Mouse (Mus musculus): ENCODE measurements at regions not wholly inside any gene's neighbourhood (a gene's known extent, or its start where the extent isn't known, plus 50 kb on each side); places are given as distances from the start of the nearest gene placed in this dataset.

DNA sequence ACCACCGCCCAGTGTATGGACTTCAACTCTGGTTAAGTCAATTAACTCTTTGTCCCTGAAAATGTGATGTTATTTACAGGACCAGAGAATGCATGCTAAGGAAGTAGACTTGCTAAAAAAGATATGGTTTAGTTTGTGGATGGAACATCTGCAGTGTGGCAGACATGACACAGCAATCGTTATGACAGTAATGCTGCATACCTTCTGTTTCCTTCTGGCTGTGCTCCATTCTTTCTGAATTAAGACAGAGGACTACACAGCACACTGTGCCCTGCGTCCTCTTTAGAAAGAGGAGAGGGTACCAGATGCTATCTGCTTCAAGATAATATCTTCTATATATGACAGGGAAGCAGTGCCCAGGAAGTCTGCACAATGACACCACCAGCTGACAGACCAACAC, 146.6 kb upstream of the Rbms1 start:
- no peak overlapping the region for H3K4me2 ChIP-seq (ENCODE audit: low read depth)
- H3K4me1 ChIP-seq (replicated peaks; ENCODE audit: control insufficient read depth in 2 of 2, insufficient read depth in 2 of 2, low read length in 1 of 2): peaks cover 0 to 3% of the 10 kb centered on the region in 2 experiments; a peak in 1 of 4 replicates
- TF ChIP-seq CTCF (IDR thresholded peaks at IDR 0.05; ENCODE audit: low read depth) (no peak), EP300 (IDR thresholded peaks at IDR 0.05; ENCODE audit: low read depth) (no peak)
- H3K36me3 ChIP-seq (replicated peaks; ENCODE audit: control insufficient read depth, insufficient read depth, low read depth): no peaks in the 10 kb centered on the region
- ATAC-seq (ENCODE audit: insufficient read depth): no peak
- H3K27me3 ChIP-seq (ENCODE audit: control insufficient read depth, insufficient read depth, low read length): no peaks in the 10 kb centered on the region
- H3K27ac ChIP-seq: no peak overlapping the region
- H3K9ac ChIP-seq (replicated peaks): no peak overlapping the region
- H3K9me3 ChIP-seq (ENCODE audit: control insufficient read depth, low read length): no peaks in the 10 kb centered on the region
- no peak for DNase-seq (ENCODE audit: low read depth in 3 of 3, low spot score in 3 of 3)
- no peak overlapping the region for H3K4me3 ChIP-seq (ENCODE audit: insufficient read depth in 1 of 2, low read depth in 2 of 2, low read length in 2 of 2)
- 21% methylated on average over 3 of the region's 3 CpGs for WGBS (ENCODE audit: insufficient replicate concordance)

DNA sequence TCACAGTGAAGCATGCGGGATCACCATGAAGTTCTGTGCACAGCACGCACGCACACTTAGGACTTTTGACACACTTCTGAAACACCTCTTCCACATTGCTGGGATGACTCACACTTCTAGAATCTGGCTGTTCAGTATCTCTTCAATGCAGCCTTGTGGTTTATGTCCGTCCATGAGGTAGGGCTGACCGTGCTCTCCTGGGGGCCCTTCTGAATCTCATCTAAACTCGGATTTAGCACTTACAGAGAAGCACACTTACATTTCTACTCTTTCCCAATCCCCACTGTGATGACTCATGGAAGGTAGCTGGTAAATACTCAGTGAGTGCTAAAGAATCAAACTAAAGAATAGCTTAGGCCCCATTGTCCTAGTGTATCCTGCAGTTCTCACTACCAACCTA, 142.2 kb upstream of the Rbms1 start:
- ATAC-seq (ENCODE audit: insufficient read depth) (no peak), DNase-seq (ENCODE audit: low read depth in 3 of 3, low spot score in 3 of 3) (no peak)
- WGBS (ENCODE audit: insufficient replicate concordance): 43% methylated on average over 6 of the region's 6 CpGs
- no peak overlapping the region for H3K4me3 ChIP-seq (ENCODE audit: insufficient read depth in 1 of 2, low read depth in 2 of 2, low read length in 2 of 2)
- H3K36me3 ChIP-seq (replicated peaks; ENCODE audit: control insufficient read depth, insufficient read depth, low read depth): no peaks in the 10 kb centered on the region
- H3K27me3 ChIP-seq (ENCODE audit: control insufficient read depth, insufficient read depth, low read length): no peaks in the 10 kb centered on the region
- peaks cover 0 to 3% of the 10 kb centered on the region in 2 experiments; a peak in 1 of 4 replicates for H3K4me1 ChIP-seq (replicated peaks; ENCODE audit: control insufficient read depth in 2 of 2, insufficient read depth in 2 of 2, low read length in 1 of 2)
- no peak overlapping the region for H3K9ac ChIP-seq (replicated peaks)
- H3K9me3 ChIP-seq (ENCODE audit: control insufficient read depth, low read length): no peaks in the 10 kb centered on the region
- no peak overlapping the region for H3K4me2 ChIP-seq (ENCODE audit: low read depth)
- H3K27ac ChIP-seq: no peak overlapping the region
- no peak for TF ChIP-seq CTCF (IDR thresholded peaks at IDR 0.05; ENCODE audit: low read depth)

DNA sequence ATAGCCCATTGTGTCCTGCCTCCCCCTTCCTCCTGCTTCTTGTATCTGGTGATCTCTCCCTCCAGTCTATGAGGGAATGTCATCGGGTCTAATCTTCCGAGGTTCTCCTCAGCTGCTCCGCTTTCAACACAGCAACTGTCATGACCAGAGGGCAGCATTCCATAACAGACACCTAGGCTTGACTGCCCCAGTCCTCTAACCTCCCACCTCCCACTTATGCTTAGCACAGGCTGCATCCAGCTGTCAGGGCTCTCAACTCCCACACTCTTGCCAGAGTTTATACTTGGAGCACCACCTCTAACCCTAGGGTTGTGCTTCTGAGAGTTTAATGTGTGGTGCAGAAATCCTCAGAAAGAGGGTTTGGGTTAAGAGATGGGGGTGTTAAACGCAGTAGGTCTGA, 137.9 kb upstream of the Rbms1 start:
- H3K9me3 ChIP-seq (ENCODE audit: control insufficient read depth, low read length): no peaks in the 10 kb centered on the region
- ATAC-seq (ENCODE audit: insufficient read depth) (no peak), DNase-seq (ENCODE audit: low read depth in 3 of 3, low spot score in 3 of 3) (no peak)
- H3K27ac ChIP-seq: no peak overlapping the region
- no peak overlapping the region for H3K4me2 ChIP-seq (ENCODE audit: low read depth)
- TF ChIP-seq CTCF (IDR thresholded peaks at IDR 0.05; ENCODE audit: low read depth) (no peak), EP300 (IDR thresholded peaks at IDR 0.05; ENCODE audit: low read depth) (no peak)
- H3K9ac ChIP-seq (replicated peaks): no peak overlapping the region
- no peaks in the 10 kb centered on the region for H3K27me3 ChIP-seq (ENCODE audit: control insufficient read depth, insufficient read depth, low read length)
- H3K4me3 ChIP-seq (ENCODE audit: insufficient read depth in 1 of 2, low read depth in 2 of 2, low read length in 2 of 2): no peak overlapping the region
- H3K4me1 ChIP-seq (replicated peaks; ENCODE audit: control insufficient read depth in 2 of 2, insufficient read depth in 2 of 2, low read length in 1 of 2): no peaks in the 10 kb centered on the region
- H3K36me3 ChIP-seq (replicated peaks; ENCODE audit: control insufficient read depth, insufficient read depth, low read depth): no peaks in the 10 kb centered on the region
- WGBS (ENCODE audit: insufficient replicate concordance): 59% methylated on average over 4 of the region's 4 CpGs

DNA sequence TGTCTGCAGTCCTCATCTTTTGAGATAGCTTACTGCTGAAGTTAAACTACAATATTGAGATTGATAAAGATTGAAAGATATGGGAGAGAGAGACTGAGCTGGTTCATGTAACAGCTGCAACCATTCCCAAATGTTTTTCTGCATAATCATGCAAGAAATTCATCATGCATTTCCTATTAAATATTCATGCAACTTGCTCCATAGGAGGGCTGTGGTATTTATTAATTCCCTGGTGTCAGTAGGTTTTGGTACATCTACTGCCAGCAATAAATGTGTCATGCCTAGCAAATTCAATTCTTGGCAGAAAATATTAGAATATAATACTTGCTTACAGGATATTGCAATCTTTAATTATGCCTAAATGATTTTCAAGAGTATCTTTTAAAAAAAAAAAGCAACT, 125.5 kb upstream of the Rbms1 start:
- DNase-seq (ENCODE audit: low read depth in 3 of 3, low spot score in 3 of 3): no peak
- no peak for TF ChIP-seq EP300 (IDR thresholded peaks at IDR 0.05; ENCODE audit: low read depth)
- no peak for TF ChIP-seq CTCF (IDR thresholded peaks at IDR 0.05; ENCODE audit: low read depth)
- Histone ChIP-seq H3K9me3 (ENCODE audit: control insufficient read depth, low read length) (no peaks in the 10 kb centered on the region), H3K9ac (replicated peaks) (no peak overlapping the region), H3K27me3 (ENCODE audit: control insufficient read depth, insufficient read depth, low read length) (no peaks in the 10 kb centered on the region), H3K27ac (no peak overlapping the region), H3K4me1 (replicated peaks; ENCODE audit: control insufficient read depth in 2 of 2, insufficient read depth in 2 of 2, low read length in 1 of 2) (no peaks in the 10 kb centered on the region), H3K4me3 (ENCODE audit: insufficient read depth in 1 of 2, low read depth in 2 of 2, low read length in 2 of 2) (no peak overlapping the region), H3K36me3 (replicated peaks; ENCODE audit: control insufficient read depth, insufficient read depth, low read depth) (no peaks in the 10 kb centered on the region), H3K4me2 (ENCODE audit: low read depth) (no peak overlapping the region)
- no peak for ATAC-seq (ENCODE audit: insufficient read depth)

DNA sequence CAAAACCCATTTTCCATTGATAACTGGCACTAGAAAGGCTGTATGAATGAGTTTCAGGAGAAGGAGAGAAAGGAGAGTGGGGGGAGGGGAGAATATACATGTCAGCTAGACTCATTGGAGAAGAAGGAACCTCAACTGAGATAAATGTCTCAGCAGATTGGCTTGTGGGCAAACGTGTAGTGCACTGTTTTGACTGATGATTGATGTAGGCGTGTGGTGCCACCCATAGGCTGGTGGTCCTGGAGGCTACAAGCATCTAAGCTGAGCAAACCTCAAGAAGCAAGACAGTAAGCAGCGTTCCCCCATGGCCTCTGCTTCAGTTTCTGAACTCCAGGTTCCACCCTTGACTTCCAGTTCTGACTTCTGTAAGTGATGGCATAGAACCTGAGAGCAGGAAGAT, 121.8 kb upstream of the Rbms1 start:
- Histone ChIP-seq H3K4me3 (ENCODE audit: insufficient read depth in 1 of 2, low read depth in 2 of 2, low read length in 2 of 2) (no peak overlapping the region), H3K9ac (replicated peaks) (no peak overlapping the region), H3K9me3 (ENCODE audit: control insufficient read depth, low read length) (no peaks in the 10 kb centered on the region), H3K27ac (no peak overlapping the region), H3K4me2 (ENCODE audit: low read depth) (no peak overlapping the region), H3K36me3 (replicated peaks; ENCODE audit: control insufficient read depth, insufficient read depth, low read depth) (no peaks in the 10 kb centered on the region), H3K4me1 (replicated peaks; ENCODE audit: control insufficient read depth in 2 of 2, insufficient read depth in 2 of 2, low read length in 1 of 2) (no peaks in the 10 kb centered on the region), H3K27me3 (ENCODE audit: control insufficient read depth, insufficient read depth, low read length) (no peaks in the 10 kb centered on the region)
- ATAC-seq (ENCODE audit: insufficient read depth) (no peak), DNase-seq (ENCODE audit: low read depth in 3 of 3, low spot score in 3 of 3) (no peak)
- 4% methylated on average over 3 of the region's 3 CpGs for WGBS (ENCODE audit: insufficient replicate concordance)
- TF ChIP-seq EP300 (IDR thresholded peaks at IDR 0.05; ENCODE audit: low read depth) (no peak), CTCF (IDR thresholded peaks at IDR 0.05; ENCODE audit: low read depth) (no peak)

DNA sequence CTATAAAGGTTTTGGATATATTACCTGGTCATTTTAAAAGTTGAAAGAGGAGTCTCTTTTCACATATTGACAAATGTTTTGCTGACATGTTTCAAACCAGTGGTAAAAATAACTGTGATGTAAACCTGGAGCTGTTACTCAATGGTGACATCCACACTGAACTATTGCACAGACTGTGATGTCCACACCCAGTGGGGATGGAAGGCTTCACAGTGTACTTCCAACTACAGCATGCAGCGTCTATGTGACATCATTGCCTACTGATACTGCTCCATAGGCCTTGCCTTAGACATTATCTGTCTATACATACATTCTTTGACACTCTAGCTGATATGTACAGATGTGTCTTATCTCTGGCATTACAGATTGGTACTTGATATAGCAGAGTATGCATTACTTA, 120.1 kb upstream of the Rbms1 start:
- Histone ChIP-seq H3K27ac (no peak overlapping the region), H3K36me3 (replicated peaks; ENCODE audit: control insufficient read depth, insufficient read depth, low read depth) (no peaks in the 10 kb centered on the region), H3K4me1 (replicated peaks; ENCODE audit: control insufficient read depth in 2 of 2, insufficient read depth in 2 of 2, low read length in 1 of 2) (no peaks in the 10 kb centered on the region), H3K9ac (replicated peaks) (no peak overlapping the region), H3K9me3 (ENCODE audit: control insufficient read depth, low read length) (no peaks in the 10 kb centered on the region), H3K4me2 (ENCODE audit: low read depth) (no peak overlapping the region), H3K4me3 (ENCODE audit: insufficient read depth in 1 of 2, low read depth in 2 of 2, low read length in 2 of 2) (no peak overlapping the region), H3K27me3 (ENCODE audit: control insufficient read depth, insufficient read depth, low read length) (no peaks in the 10 kb centered on the region)
- TF ChIP-seq EP300 (IDR thresholded peaks at IDR 0.05; ENCODE audit: low read depth) (no peak), CTCF (IDR thresholded peaks at IDR 0.05; ENCODE audit: low read depth) (no peak)
- DNase-seq (ENCODE audit: low read depth in 3 of 3, low spot score in 3 of 3): no peak
- WGBS (ENCODE audit: insufficient replicate concordance): 34% methylated on average over 1 of the region's 1 CpGs
- ATAC-seq (ENCODE audit: insufficient read depth): no peak
